Mouse (Mus musculus) CH12.LX (cell line): ENCODE measurements around the gene 1700011L22Rik.

ENCODE experiments used
- NRF1 ChIP-seq: IDR thresholded peaks from 2 replicates; pipeline ENCODE4 v1.6.1; 2014; ENCODE audit warnings: low read depth, mild to moderate bottlenecking, inconsistent platforms, low read length, improper control_type of control experiment, moderate library complexity
- USF2 ChIP-seq: conservative IDR thresholded peaks from 2 replicates; pipeline ENCODE4 v1.6.1; 2011; ENCODE audit warnings: low read depth, low read length, improper control_type of control experiment

DNA sequence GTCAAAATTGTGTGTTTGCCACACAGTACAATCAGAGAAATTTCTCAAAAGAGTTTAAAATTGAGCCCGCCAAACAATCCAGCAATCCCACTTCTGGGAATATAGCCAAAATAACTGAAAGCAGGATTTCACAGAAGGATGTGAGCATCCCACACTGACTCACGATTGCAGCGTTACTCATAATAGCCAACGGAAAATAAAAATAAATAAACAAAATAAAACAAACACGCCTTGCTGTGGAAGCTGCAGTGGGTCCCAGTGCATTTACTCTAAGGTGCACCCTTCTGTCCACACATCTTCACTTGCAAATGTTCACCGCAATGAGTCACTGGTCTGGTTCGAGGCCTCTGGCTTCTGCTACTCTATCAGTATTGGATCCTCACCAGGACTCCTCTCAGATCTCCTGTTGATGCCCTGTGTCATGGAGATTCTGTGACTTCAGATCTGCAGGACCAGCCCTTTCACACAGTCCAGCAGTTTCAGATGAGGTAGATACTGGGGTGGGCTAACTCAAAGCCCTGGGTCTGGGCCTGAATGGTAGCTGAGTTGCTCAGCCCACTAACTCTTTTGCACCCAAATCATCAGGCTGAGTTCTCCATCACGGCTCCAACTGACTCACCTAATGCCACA lies 7.8 kb upstream of the 1700011L22Rik start:
- TF ChIP-seq USF2 = no peak
- TF ChIP-seq NRF1 = no peak
